Mouse (Mus musculus): ENCODE results near the gene Themis2.
"Not testable (repeated sequence)": the region's sequence is repeated elsewhere in the genome, so short reads cannot be mapped to it uniquely, and the experiment has no call there.

DNA sequence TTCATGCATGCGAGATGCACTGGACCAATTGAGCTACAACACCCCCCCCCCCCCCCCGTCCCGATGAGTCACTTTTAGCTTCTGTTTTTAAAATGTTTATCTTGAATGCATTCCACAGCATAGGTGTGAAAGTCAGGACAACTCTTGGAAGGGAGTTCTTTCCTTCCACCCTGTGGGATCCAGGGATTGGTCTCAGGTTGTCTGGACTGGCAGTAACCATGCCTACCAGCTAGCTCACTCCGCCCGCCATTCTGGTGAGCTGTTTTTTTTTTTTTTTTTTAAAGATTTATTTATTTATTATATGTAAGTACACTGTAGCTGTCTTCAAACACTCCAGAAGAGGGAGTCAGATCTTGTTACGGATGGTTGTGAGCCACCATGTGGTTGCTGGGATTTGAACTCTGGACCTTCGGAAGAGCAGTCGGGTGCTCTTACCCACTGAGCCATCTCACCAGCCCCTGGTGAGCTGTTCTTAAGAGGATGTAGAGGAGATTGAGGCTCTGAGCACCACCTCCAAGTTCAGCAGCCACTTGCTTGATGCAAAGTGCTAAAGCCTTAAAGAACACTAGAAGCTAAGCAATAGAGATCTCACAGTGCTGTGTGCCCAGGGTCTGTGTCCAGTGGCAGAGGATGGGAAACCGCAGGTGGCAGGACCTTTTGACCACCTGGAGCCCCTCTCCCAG is 2.7 kb downstream of the Themis2 start:
- not testable (repeated sequence) for TF ChIP-seq POLR2A (IDR thresholded peaks at IDR 0.05; ENCODE audit: low read depth, low read length); CTCF (IDR thresholded peaks at IDR 0.05; ENCODE audit: extremely low read depth, insufficient read length, insufficient replicate concordance, low read depth, low read length)
